Mouse (Mus musculus) lung, postnatal 0 days (tissue): ENCODE results near the gene Usp30.

Experiments
- CTCF ChIP-seq: IDR thresholded peaks from 2 replicates; pipeline ENCODE4 v1.5.1; 2016; ENCODE audit warnings: antibody characterized with exemption, mild to moderate bottlenecking
- EP300 ChIP-seq: IDR thresholded peaks from 2 replicates; pipeline ENCODE4 v1.6.1; 2016; ENCODE audit warnings: antibody characterized with exemption, mild to moderate bottlenecking, control low read depth

DNA sequence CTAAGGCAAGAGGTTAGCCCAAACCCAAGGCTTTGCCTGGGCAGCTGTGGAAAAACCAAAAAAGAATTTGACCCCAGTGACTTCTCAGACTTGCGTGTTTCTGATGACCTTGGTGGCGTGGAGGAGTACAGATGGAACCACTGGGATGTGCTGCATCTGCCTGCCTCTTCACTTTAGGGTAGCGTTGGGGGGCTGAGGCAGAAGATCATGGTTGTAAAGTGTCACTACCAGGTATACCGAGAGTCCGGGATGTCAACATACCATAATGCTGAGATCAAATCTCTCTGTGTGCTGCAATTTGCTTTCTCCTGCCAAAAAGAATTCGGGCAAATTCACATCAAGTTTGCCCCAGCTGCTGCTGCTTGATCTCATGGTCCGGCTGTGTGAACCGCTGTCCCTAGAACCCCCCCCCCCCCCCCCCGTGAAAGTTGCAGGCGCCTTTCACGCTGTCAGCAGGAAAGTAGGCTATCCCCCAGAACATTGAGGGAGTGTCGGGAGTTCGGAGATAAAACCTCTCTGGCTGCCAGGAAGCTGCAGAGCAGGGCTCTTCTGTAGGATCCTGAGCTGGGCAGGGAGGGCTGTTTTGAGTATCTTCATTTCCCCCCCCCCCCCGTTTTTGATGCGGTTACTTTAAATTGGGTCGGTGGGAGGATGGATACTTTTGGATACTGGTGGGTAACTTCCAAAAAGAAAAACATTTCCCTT is 108.8 kb downstream of the Usp30 start:
- TF ChIP-seq CTCF (no peak), EP300 (no peak)
